Mouse (Mus musculus) myocyte (in vitro differentiated cells): ENCODE results near the gene Fam222a. TPM values are rescaled to one million over a fixed set of nuclear protein-coding genes. Genes with fewer than 3 reads are reported as not detected.

Experiments used
- H3K27me3 ChIP-seq: one replicate; pipeline ENCODE4 v1.6.1; 2011; ENCODE audit not compliant: control insufficient read depth, insufficient read depth, insufficient read length
- H3K36me3 ChIP-seq: one replicate; pipeline ENCODE4 v1.6.1; 2011; ENCODE audit not compliant: control insufficient read depth, insufficient read depth
- H3K4me2 ChIP-seq: one replicate; pipeline ENCODE4 v1.6.1; 2011; ENCODE audit warnings: low read depth, control low read depth
- H3K4me3 ChIP-seq: one replicate; pipeline ENCODE4 v1.5.1; 2011; ENCODE audit warnings: mild to moderate bottlenecking, control low read depth, moderate library complexity
- H3K79me2 ChIP-seq: one replicate; pipeline ENCODE4 v1.6.1; 2011; ENCODE audit not compliant: control insufficient read depth, insufficient read depth
- H3ac ChIP-seq: one replicate; pipeline ENCODE4 v1.6.1; 2011; ENCODE audit not compliant: control insufficient read depth, insufficient read length
- CEBPB ChIP-seq: IDR thresholded peaks from 2 replicates; pipeline ENCODE4 v1.6.1; 2011; ENCODE audit warnings: mild to moderate bottlenecking, moderate library complexity; ENCODE audit not compliant: poor library complexity, insufficient read depth, severe bottlenecking
- E2F4 ChIP-seq: IDR thresholded peaks from one replicate; pipeline ENCODE4 v1.6.1; 2011; ENCODE audit warnings: mild to moderate bottlenecking, control low read depth, moderate library complexity; ENCODE audit not compliant: insufficient read depth
- MAX ChIP-seq: IDR thresholded peaks from one replicate; pipeline ENCODE4 v1.6.1; 2011; ENCODE audit warnings: low read depth, mild to moderate bottlenecking, control low read depth
- MYOD1 ChIP-seq, 3 experiments: IDR thresholded peaks; one replicate each; pipeline ENCODE4 v1.6.1; 2011; ENCODE audit warnings: control low read depth in 2 of 3, low read depth in 2 of 3, mild to moderate bottlenecking in 2 of 3, moderate library complexity in 1 of 3; ENCODE audit not compliant: insufficient read length in 2 of 3, control insufficient read depth in 1 of 3
- MYOG ChIP-seq, 3 experiments: IDR thresholded peaks; one replicate each; pipeline ENCODE4 v1.6.1; 2011; ENCODE audit warnings: control low read depth in 2 of 3, low read depth in 2 of 3, mild to moderate bottlenecking in 2 of 3; ENCODE audit not compliant: insufficient read length in 2 of 3, control insufficient read depth in 1 of 3, insufficient read depth in 1 of 3
- POLR2A ChIP-seq: IDR thresholded peaks from one replicate; pipeline ENCODE4 v1.6.1; 2011; ENCODE audit warnings: low read depth, mild to moderate bottlenecking, control low read depth, moderate library complexity; ENCODE audit not compliant: insufficient read length
- POLR2AphosphoS2 ChIP-seq: IDR thresholded peaks from one replicate; pipeline ENCODE4 v1.6.1; 2011; ENCODE audit warnings: low read depth, control low read depth; ENCODE audit not compliant: insufficient read length
- REST ChIP-seq: IDR thresholded peaks from one replicate; pipeline ENCODE4 v1.6.1; 2011; ENCODE audit warnings: mild to moderate bottlenecking, control low read depth, moderate library complexity; ENCODE audit not compliant: insufficient read depth, insufficient read length
- SRF ChIP-seq: IDR thresholded peaks from one replicate; pipeline ENCODE4 v1.6.1; 2011; ENCODE audit warnings: low read depth; ENCODE audit not compliant: control insufficient read depth, insufficient read length
- TCF12 ChIP-seq: IDR thresholded peaks from one replicate; pipeline ENCODE4 v1.6.1; 2011; ENCODE audit warnings: mild to moderate bottlenecking, control low read depth; ENCODE audit not compliant: poor library complexity, insufficient read depth, severe bottlenecking
- TCF3 ChIP-seq: IDR thresholded peaks from one replicate; pipeline ENCODE4 v1.6.1; 2011; ENCODE audit warnings: low read depth, control low read depth; ENCODE audit not compliant: insufficient read length
- USF1 ChIP-seq: IDR thresholded peaks from one replicate; pipeline ENCODE4 v1.6.1; 2011; ENCODE audit warnings: low read depth, mild to moderate bottlenecking, control low read depth, moderate library complexity
- polyA plus RNA-seq: library from polyadenylated mRNA; unstranded; fragments of >200 nt; fragmentation: generic; extraction: Trizol; gene quantifications from one replicate; pipeline ENCODE4 v1.2.1, GENCODE M21; 2012; ENCODE audit warnings: missing spikeins

Gene Fam222a
- polyA plus RNA-seq, 1 experiment = 0.02 TPM

DNA sequence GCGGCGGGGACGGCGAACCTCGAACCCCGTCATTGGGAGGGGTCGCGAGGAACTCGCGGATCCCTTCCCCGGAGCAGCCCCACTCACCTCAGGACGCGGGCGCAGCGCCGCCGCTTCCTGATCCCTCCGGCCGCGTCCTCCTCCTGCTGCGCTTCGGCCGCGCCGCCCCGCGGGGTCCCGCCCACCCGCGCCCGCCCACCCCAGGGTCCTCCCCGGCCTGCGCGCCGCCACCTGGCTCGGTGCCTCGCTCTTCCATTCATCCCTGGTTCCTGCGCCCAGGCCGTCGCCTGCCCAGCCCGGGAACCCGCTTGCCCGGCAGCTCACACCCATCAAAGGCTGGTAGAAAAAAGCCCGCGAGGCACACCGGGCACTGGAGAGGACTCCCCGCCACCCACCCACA, 90.4 kb downstream of the Fam222a start, which contains the start of gene Trpv4:
Gene Trpv4, minus strand, starts transcription at position 167 of the 400 bp plus-strand sequence.
- Histone ChIP-seq H3ac (no peak within 1 kb of the TSS), H3K27me3 (peaks cover 14% of the 10 kb centered on the region), H3K4me2 (no peak within 1 kb of the TSS), H3K36me3 (no peaks in the 10 kb centered on the region), H3K4me3 (no peak within 1 kb of the TSS), H3K79me2 (no peaks in the 10 kb centered on the region)
- TF ChIP-seq USF1 = no peak
- TF ChIP-seq TCF3 = no peak
- no peak for TF ChIP-seq REST
- TF ChIP-seq SRF = no peak
- no peak for TF ChIP-seq POLR2AphosphoS2
- no peak for TF ChIP-seq POLR2A
- TF ChIP-seq TCF12 = no peak

DNA sequence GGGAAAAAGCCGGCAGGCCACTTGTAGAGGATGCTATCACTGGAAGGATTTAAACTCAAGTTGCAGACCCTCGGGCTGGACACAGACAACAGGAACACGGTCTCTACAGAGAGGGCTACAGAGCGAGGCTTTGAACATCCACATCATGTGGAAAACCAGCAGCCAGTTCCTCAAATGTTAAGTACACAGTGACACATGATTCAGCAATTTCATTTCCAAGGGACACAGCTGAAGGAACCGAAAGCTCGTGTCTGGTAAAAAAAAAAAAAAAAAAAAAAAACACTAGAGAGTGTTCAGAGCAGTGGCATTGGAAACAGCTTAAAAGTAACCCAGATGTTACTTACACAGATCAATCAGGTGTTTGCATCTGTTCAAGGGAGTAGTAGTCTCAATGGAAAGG, 93.2 kb downstream of the Fam222a start:
- Histone ChIP-seq H3K4me2 (no peak overlapping the region), H3K36me3 (no peaks in the 10 kb centered on the region), H3K27me3 (peaks cover 14% of the 10 kb centered on the region), H3K4me3 (no peak overlapping the region), H3ac (no peak overlapping the region), H3K79me2 (no peaks in the 10 kb centered on the region)
- TF ChIP-seq MAX (no peak), TCF3 (no peak), POLR2A (no peak), E2F4 (no peak), CEBPB (no peak), POLR2AphosphoS2 (no peak), TCF12 (no peak), SRF (no peak), MYOD1 (IDR thresholded peaks at IDR 0.05; ENCODE audit: control insufficient read depth in 1 of 3, insufficient read length in 2 of 3, low read depth in 2 of 3) (no peak), REST (no peak), MYOG (IDR thresholded peaks at IDR 0.05; ENCODE audit: control insufficient read depth in 1 of 3, insufficient read depth in 1 of 3, insufficient read length in 2 of 3, low read depth in 2 of 3) (no peak), USF1 (no peak)

Other genes starting within 250 kb of the Fam222a start
- 84.1 TPM for gene Kctd10, start 187.5 kb upstream of the Fam222a start, polyA plus RNA-seq
- gene Ube3b, start 187.4 kb upstream of the Fam222a start, polyA plus RNA-seq = 56.0 TPM
- 19.9 TPM for gene Mmab, start 124.0 kb upstream of the Fam222a start, polyA plus RNA-seq
- 56.6 TPM for gene Mvk, start 123.7 kb upstream of the Fam222a start, polyA plus RNA-seq
- gene Trpv4, start 90.4 kb downstream of the Fam222a start, polyA plus RNA-seq = 0.12 TPM
- 45.2 TPM for gene Gltp, start 123.0 kb downstream of the Fam222a start, polyA plus RNA-seq
- gene Tchp, start 139.7 kb downstream of the Fam222a start, polyA plus RNA-seq = 9.3 TPM
- 51.2 TPM for gene Ankrd13a, start 206.7 kb downstream of the Fam222a start, polyA plus RNA-seq
- 21.6 TPM for gene Git2, start 207.5 kb downstream of the Fam222a start, polyA plus RNA-seq